Mouse (Mus musculus) heart, embryonic 16.5 days (tissue): ENCODE data around the gene Stac2. TPM values are rescaled to one million over a fixed set of nuclear protein-coding genes. Genes with fewer than 3 reads are reported as not detected.

Source experiments
- ATAC-seq: fragments of 200-750 bp; cut with Nextera tagmentation; replicated peaks from 2 replicates; pipeline ENCODE4 v1.8.0; 2017; ENCODE audit warnings: moderate number of reproducible peaks; ENCODE audit not compliant: insufficient read depth, low FRiP score; ENCODE audit errors: extremely low read depth
- H3K27ac ChIP-seq: fragments of 300-500 bp; sonication (generic); 2 replicates; pipeline ENCODE4 v1.5.1; 2014; ENCODE audit warnings: mild to moderate bottlenecking, low read length, control low read depth, moderate library complexity
- H3K27me3 ChIP-seq: fragments of 300-500 bp; sonication (generic); 2 replicates; pipeline ENCODE4 v1.6.1; 2014; ENCODE audit warnings: low read length, mixed read lengths; ENCODE audit not compliant: control insufficient read depth, insufficient read depth
- H3K36me3 ChIP-seq: fragments of 300-500 bp; sonication (generic); 2 replicates; pipeline ENCODE4 v1.6.1; 2014; ENCODE audit not compliant: control insufficient read depth, insufficient read depth
- H3K4me1 ChIP-seq: fragments of 300-500 bp; sonication (generic); 2 replicates; pipeline ENCODE4 v1.6.1; 2014; ENCODE audit warnings: low read length, mixed read lengths; ENCODE audit not compliant: control insufficient read depth, insufficient read depth
- H3K4me2 ChIP-seq: fragments of 300-500 bp; sonication (generic); 2 replicates; pipeline ENCODE4 v1.6.1; 2014; ENCODE audit warnings: low read depth, mild to moderate bottlenecking, control low read depth, low read length
- H3K4me3 ChIP-seq: fragments of 300-500 bp; sonication (generic); 2 replicates; pipeline ENCODE4 v1.5.1; 2014; ENCODE audit warnings: mild to moderate bottlenecking, control low read depth, low read length
- H3K9ac ChIP-seq: fragments of 300-500 bp; sonication (generic); 2 replicates; pipeline ENCODE4 v1.6.1; 2014; ENCODE audit warnings: low read length, control low read depth
- H3K9me3 ChIP-seq: fragments of 300-500 bp; sonication (generic); replicated peaks from 2 replicates; pipeline ENCODE4 v1.6.1; 2016; ENCODE audit warnings: low read length; ENCODE audit not compliant: control insufficient read depth
- whole genome bisulfite sequencing: fragments of 180-500 bp; shearing (Covaris S2); extraction: QIAGEN DNeasy Blood & Tissue Kit; methylation state at CpG from one replicate; pipeline ENCODE4 v1.1.7; 2014; 5-methylcytosine and 5-hydroxymethylcytosine counted together
- polyA plus RNA-seq: library from polyadenylated mRNA; unstranded; fragments of >200 nt; fragmentation: Nextera tagmentation; extraction: Ambion mirVana; gene quantifications from 2 replicates; pipeline ENCODE4 v1.2.1, GENCODE M21; 2015

Stac2 gene
- polyA plus RNA-seq, 1 experiment from 2014 or later = 0.62 TPM

DNA sequence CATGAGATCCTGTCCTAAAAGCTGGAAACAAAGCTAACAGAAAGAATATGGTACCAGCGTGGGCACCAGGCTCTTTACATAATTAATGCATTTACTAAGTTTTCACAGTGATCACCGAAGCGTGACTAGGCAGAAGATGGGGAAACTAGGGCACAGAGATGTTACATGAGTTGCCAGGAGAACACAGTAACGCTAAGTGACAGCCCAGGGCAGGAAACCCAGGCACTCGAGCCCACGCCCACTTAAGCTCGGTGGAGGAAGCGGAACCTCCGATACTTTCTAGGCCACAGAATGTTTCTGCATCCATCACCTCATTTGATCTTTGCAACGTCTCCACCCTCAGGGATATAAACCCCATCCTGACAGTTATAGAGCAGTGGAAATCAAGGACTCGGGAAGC is 45.2 kb downstream of the Stac2 start:
- ATAC-seq = no peak
- H3K9ac ChIP-seq = no peak overlapping the region
- H3K27ac ChIP-seq = no peak overlapping the region
- WGBS = 68% methylated on average over 11 of the region's 11 CpGs
- no peak overlapping the region for H3K4me3 ChIP-seq
- H3K4me2 ChIP-seq = no peak overlapping the region
- H3K9me3 ChIP-seq = no peaks in the 10 kb centered on the region
- no peaks in the 10 kb centered on the region for H3K27me3 ChIP-seq
- H3K4me1 ChIP-seq = peaks cover 9% of the 10 kb centered on the region
- 0 out of 2 replicates have a peak, but pooled peaks cover 3% of the 10 kb centered on the region for H3K36me3 ChIP-seq

DNA sequence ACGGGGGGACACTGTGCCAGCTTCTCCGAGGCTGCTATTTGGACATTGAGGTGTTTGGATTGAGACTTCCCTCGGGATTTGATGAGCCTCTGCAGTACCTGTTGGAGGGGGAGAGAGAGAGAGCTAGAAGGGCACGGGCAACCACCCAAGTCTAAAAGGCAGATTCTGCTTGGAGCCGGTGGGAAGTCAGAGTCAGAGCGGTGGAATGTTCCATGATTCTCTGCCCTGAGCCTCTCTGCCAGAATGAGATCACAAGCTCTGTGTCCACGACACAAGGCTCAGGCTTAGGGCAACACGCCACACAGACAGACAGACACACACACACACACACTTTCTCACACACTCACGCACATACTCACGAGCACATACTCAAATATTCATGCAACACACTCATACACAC is 47.6 kb downstream of the Stac2 start:
- WGBS = 66% methylated on average over 10 of the region's 10 CpGs
- no peak overlapping the region for H3K4me3 ChIP-seq
- no peaks in the 10 kb centered on the region for H3K9me3 ChIP-seq
- no peak overlapping the region for H3K27ac ChIP-seq
- ATAC-seq = 0 out of 2 replicates have a peak, but pooled peaks have one; percentile 25
- H3K4me2 ChIP-seq = no peak overlapping the region
- H3K4me1 ChIP-seq = peaks cover 16% of the 10 kb centered on the region
- 0 out of 2 replicates have a peak, but pooled peaks cover 3% of the 10 kb centered on the region for H3K36me3 ChIP-seq
- H3K27me3 ChIP-seq = peaks cover 14% of the 10 kb centered on the region
- no peak overlapping the region for H3K9ac ChIP-seq

DNA sequence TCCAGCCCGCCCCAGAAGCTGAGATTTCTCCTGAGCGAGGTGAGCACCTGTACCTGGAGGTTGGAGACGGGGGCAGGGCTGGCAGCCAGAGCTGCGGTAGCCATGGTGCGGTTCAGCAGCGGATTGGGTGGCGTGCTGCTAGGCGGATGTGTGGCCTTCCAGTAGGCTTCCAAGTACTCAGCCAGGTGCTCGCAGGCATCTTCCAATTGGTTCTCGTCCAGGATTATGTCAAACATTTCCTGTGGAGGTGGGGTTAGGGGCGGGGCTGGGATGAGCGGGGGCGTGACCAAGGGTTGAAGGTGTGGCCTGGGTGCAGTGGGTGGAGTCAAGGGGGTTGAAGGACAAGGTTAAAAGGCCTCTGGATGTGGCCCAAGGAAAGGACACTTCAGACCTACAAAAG is 48.2 kb downstream of the Stac2 start:
- ATAC-seq = no peak

DNA sequence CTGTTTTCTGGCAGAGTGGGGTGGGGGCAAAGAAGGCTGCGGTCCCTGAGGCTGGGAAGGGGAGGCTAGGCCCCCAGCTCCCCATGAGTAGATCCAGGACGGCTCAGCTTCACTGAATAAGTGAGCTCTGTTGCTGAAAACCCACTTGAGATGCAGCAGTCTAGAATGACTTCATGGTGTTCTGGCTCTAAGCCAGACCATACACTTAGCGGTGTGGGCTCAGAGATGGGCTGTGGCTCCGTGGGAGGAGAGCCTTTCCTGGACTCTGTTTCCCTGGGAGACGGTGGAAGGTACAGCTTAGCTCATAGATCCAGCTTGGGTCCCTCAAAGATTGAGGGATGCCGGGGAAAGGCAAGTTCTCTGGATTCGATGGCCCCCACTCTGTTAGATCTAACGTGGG is 49.1 kb downstream of the Stac2 start:
- H3K9ac ChIP-seq = no peak overlapping the region
- 49% methylated on average over 8 of the region's 8 CpGs for WGBS
- no peak overlapping the region for H3K4me3 ChIP-seq
- peaks cover 16% of the 10 kb centered on the region for H3K4me1 ChIP-seq
- H3K27ac ChIP-seq = no peak overlapping the region
- peaks cover 26% of the 10 kb centered on the region for H3K27me3 ChIP-seq
- no peak overlapping the region for H3K4me2 ChIP-seq
- H3K9me3 ChIP-seq = no peaks in the 10 kb centered on the region
- H3K36me3 ChIP-seq = 0 out of 2 replicates have a peak, but pooled peaks cover 3% of the 10 kb centered on the region
- no peak for ATAC-seq

More for the DNA sequence above, 48.2 kb downstream of the Stac2 start:
- Histone ChIP-seq H3K9me3 (no peaks in the 10 kb centered on the region), H3K4me1 (peaks cover 16% of the 10 kb centered on the region), H3K27me3 (peaks cover 20% of the 10 kb centered on the region), H3K9ac (no peak overlapping the region), H3K4me2 (no peak overlapping the region), H3K27ac (no peak overlapping the region), H3K36me3 (0 out of 2 replicates have a peak, but pooled peaks cover 3% of the 10 kb centered on the region), H3K4me3 (no peak overlapping the region)
- whole genome bisulfite sequencing = 61% methylated on average over 13 of the region's 13 CpGs

DNA sequence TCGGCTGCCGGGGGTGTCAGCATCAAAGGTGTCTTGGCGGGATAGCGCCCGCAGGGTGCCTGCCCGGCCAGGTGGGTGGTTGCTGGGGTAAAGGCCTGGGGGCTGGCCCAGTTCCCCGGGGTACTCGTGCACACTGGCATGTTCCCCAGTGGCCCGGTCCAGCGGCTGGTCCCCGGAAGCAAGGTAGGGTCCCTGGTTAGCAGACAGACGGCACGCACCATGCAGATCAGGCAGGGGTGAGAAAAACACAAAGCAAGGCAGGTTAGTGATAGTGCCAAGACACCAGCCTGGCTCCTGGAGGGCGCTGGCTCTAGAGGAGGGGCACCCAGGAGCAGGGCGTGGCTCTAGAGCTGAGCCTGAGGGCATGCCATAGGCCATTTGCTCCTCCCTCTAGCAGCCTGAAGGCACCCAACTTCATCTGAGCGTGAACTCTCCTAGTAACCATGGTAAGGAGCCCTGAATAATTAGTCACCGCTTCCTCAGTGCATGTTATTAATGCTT is 50.0 kb downstream of the Stac2 start:
- Histone ChIP-seq H3K9ac (no peak overlapping the region; the same call in 1 of the 2 replicates), H3K27ac (no peak overlapping the region), H3K27me3 (peaks cover 26% of the 10 kb centered on the region), H3K4me2 (peak overlapping the region; percentile 61), H3K4me3 (peak overlapping the region; percentile 36), H3K36me3 (0 out of 2 replicates have a peak, but pooled peaks cover 3% of the 10 kb centered on the region), H3K9me3 (no peaks in the 10 kb centered on the region), H3K4me1 (peaks cover 16% of the 10 kb centered on the region)
- WGBS = 38% methylated on average over 17 of the region's 17 CpGs
- ATAC-seq = no peak

DNA sequence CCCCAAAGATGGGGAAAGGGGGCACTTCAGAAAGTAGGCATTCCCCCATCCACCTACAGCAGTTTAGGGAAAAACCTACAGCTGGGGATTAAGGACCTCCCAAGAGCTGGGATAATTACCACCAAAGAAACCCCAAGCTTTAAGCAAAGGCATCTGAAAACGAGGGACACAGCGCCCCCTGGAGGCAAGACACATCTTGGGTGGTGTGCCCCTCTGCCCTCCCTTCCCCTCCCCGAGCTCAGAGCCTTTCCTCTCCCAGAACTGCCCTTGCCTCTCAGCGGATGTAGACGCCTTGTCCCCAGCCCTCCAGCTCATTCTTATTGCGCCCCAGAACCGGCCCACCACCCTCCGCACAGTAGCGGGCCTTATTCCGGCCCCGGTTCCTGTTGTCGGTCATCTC is 50.6 kb downstream of the Stac2 start:
- H3K4me1 ChIP-seq = peaks cover 16% of the 10 kb centered on the region
- ATAC-seq = no peak
- peaks cover 26% of the 10 kb centered on the region for H3K27me3 ChIP-seq
- H3K9ac ChIP-seq = peak overlapping the region; percentile 60
- peak overlapping the region; percentile 61 for H3K4me2 ChIP-seq
- H3K27ac ChIP-seq = no peak overlapping the region; the same call in 1 of the 2 replicates
- 0 out of 2 replicates have a peak, but pooled peaks cover 3% of the 10 kb centered on the region for H3K36me3 ChIP-seq
- peak overlapping the region; percentile 36 for H3K4me3 ChIP-seq
- no peaks in the 10 kb centered on the region for H3K9me3 ChIP-seq
- 12% methylated on average over 12 of the region's 12 CpGs for WGBS

DNA sequence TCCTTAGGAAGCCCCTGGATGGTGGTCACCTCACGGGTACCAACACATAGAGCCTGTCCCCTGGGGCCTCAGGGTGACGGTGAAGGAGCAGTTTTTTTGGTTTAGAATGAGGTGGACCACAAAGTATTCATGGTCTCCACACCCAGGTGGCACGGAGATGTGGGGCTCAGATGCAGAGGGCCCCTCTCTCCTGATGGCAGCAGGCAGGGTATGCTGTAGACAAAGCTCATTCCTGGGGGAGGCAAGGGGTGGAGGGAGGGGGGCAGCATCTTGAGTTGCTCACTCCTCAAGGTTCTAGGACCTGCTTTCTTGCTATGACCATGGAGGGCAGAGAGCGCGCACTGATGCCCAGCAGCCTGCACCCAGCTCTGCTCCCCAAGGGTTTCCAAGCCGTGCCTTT is 51.3 kb downstream of the Stac2 start:
- Histone ChIP-seq H3K27me3 (peaks cover 26% of the 10 kb centered on the region), H3K9ac (0 out of 2 replicates have a peak overlapping the region, but pooled peaks have one; percentile 15), H3K9me3 (no peaks in the 10 kb centered on the region), H3K4me3 (no peak overlapping the region), H3K4me1 (peaks cover 16% of the 10 kb centered on the region), H3K4me2 (peak overlapping the region; percentile 61; the same call in 1 of the 2 replicates), H3K36me3 (0 out of 2 replicates have a peak, but pooled peaks cover 3% of the 10 kb centered on the region), H3K27ac (peak overlapping the region; percentile 48; the same call in 1 of the 2 replicates)
- no peak for ATAC-seq
- 61% methylated on average over 6 of the region's 6 CpGs for WGBS

DNA sequence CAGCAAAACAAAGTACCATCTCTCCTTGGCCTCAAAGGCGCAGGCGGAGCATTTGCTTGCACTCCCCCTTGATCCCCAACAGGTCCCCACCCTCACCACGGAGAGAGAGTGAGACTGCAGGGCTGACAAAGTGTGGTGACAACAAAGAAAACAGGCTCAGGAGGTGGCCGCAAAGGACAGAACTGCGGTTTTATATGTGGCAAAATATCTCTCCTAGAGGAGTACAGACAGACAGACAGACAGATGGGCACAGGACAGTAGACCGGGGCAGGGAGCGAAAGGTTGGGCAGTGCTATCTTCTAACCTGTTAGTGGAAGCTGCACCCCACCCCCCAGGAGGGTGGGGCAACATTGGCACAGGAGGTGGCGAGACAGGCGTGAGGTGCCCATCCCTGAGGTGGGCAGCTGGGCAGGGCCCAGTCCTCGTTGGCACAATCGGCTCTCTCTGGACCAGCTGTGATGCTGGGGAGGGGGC is 51.9 kb downstream of the Stac2 start:
- H3K4me3 ChIP-seq = no peak overlapping the region
- 40% methylated on average over 11 of the region's 11 CpGs for WGBS
- H3K9ac ChIP-seq = no peak overlapping the region
- H3K27ac ChIP-seq = peak overlapping the region; percentile 48; the same call in 1 of the 2 replicates
- peaks cover 16% of the 10 kb centered on the region for H3K4me1 ChIP-seq
- peaks cover 26% of the 10 kb centered on the region for H3K27me3 ChIP-seq
- H3K9me3 ChIP-seq = no peaks in the 10 kb centered on the region
- no peak overlapping the region; the same call in 1 of the 2 replicates for H3K4me2 ChIP-seq
- no peak for ATAC-seq
- 0 out of 2 replicates have a peak, but pooled peaks cover 3% of the 10 kb centered on the region for H3K36me3 ChIP-seq

DNA sequence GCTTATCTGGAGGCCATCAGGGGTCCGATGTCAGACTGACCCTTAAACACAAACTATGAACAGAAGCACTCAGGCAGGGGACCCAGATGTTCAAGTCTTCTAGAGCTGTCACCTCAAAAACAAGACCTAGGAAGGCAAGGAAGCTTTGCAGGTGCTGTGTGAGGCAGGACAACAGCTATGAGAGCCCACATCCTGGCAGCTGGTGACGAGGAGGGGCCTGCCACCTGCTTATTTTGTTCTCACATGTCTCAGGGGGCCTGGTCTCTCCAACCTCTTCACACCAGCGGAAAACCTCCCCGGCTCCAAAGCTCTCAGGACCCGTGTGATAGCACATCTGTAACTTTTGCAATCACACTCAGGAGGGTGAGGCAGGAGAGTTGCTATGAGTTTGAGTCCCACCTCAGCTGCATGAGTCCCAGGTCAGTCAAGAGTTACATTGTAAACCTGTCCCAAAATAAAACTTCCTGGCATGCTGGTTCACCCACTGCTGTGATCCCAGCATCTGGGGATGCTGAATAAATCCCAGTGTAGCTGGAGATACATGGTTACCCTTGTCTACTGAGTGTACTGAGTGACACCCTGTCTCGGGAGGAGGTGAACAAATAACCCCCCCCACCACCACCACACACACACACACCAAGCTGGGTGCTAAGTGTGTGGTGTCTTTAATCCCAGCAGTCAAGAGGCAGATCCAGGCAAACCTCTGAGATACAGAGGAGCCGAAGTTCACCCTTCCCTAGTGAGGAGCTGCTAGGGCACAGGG is 52.7 kb downstream of the Stac2 start:
- Histone ChIP-seq H3K27me3 (peaks cover 26% of the 10 kb centered on the region), H3K36me3 (0 out of 2 replicates have a peak, but pooled peaks cover 3% of the 10 kb centered on the region), H3K9ac (no peak overlapping the region), H3K4me3 (no peak overlapping the region), H3K9me3 (no peaks in the 10 kb centered on the region), H3K27ac (peak overlapping the region; percentile 71), H3K4me1 (peaks cover 16% of the 10 kb centered on the region), H3K4me2 (no peak overlapping the region)
- WGBS = 21% methylated on average over 7 of the region's 7 CpGs
- no peak for ATAC-seq
